Mouse (Mus musculus) ovary, postnatal 36 days (tissue): Measurements from ENCODE around the gene Zmiz1.

ENCODE experiments used
- DNase-seq: peaks from one replicate; pipeline ENCODE4 v3.0.0; 2022; ENCODE audit warnings: low spot score, mixed read lengths

The Zmiz1 gene

GRCm38 (mm10) chr14:25459016-25459393 lies at the start of gene Zmiz1:
TSS of gene Zmiz1 (plus strand) at chr14:25459185.
- DNase-seq: peak; percentile 90

- DNase-seq: no peak
Measured at GRCm38 (mm10) chr14:25411848-25412527, 47.0 kb upstream of the Zmiz1 start.

GRCm38 (mm10) chr14:25412811-25413210 lies 46.2 kb upstream of the Zmiz1 start:
- DNase-seq: no peak

- DNase-seq: no peak
Measured at GRCm38 (mm10) chr14:25413510-25413909, 45.5 kb upstream of the Zmiz1 start.

GRCm38 (mm10) chr14:25414115-25414514 lies 44.9 kb upstream of the Zmiz1 start:
- DNase-seq: no peak

GRCm38 (mm10) chr14:25420001-25420690 lies 38.8 kb upstream of the Zmiz1 start:
- DNase-seq: no peak

GRCm38 (mm10) chr14:25420987-25421386 lies 38.0 kb upstream of the Zmiz1 start:
- DNase-seq: no peak

GRCm38 (mm10) chr14:25421596-25422001 lies 37.4 kb upstream of the Zmiz1 start:
- DNase-seq: peak; percentile 36

- DNase-seq: no peak
Measured at GRCm38 (mm10) chr14:25422946-25423345, 36.0 kb upstream of the Zmiz1 start.

- no peak for DNase-seq
Measured at GRCm38 (mm10) chr14:25423721-25424443, 35.1 kb upstream of the Zmiz1 start.

GRCm38 (mm10) chr14:25438255-25438654 lies 20.7 kb upstream of the Zmiz1 start:
- DNase-seq: no peak

GRCm38 (mm10) chr14:25440116-25440515 lies 18.9 kb upstream of the Zmiz1 start:
- DNase-seq: no peak

GRCm38 (mm10) chr14:25440777-25441176 lies 18.2 kb upstream of the Zmiz1 start:
- no peak for DNase-seq

- DNase-seq: no peak
Measured at GRCm38 (mm10) chr14:25441469-25441868, 17.5 kb upstream of the Zmiz1 start.

- DNase-seq: no peak
Measured at GRCm38 (mm10) chr14:25442676-25443075, 16.3 kb upstream of the Zmiz1 start.

GRCm38 (mm10) chr14:25447136-25447775 lies 11.7 kb upstream of the Zmiz1 start:
- DNase-seq: no peak

GRCm38 (mm10) chr14:25448471-25448870 lies 10.5 kb upstream of the Zmiz1 start:
- no peak for DNase-seq

GRCm38 (mm10) chr14:25451099-25451667 lies 7.8 kb upstream of the Zmiz1 start:
- no peak for DNase-seq

GRCm38 (mm10) chr14:25451699-25452632 lies 7.0 kb upstream of the Zmiz1 start:
- no peak for DNase-seq

GRCm38 (mm10) chr14:25452633-25453025 lies 6.4 kb upstream of the Zmiz1 start:
- DNase-seq: no peak
